Mouse (Mus musculus) 416B (cell line): Measurements from ENCODE around the gene Tbc1d23.

Experiments used
- DNase-seq: peaks from one replicate; pipeline ENCODE4 v3.0.0; 2011; ENCODE audit warnings: low read depth

The Tbc1d23 gene

DNA sequence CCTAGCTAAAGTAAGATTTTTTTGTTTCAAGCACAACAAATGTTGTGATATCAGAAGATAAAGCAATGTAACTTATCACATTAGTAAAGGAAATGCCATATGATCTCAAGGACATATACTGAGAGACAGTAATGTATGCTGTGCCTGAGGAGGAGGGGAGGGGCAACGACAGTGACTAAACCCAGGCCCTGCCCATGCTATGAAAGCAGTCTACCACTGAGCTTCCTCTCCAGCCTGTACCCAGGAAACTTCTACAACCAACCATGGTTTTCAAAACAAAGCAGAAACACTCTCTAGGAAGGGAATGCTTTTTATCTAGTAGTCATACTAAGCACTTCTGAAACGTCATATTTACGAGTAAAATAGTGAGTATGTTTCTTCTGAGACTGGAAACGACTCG is 68.5 kb downstream of the Tbc1d23 start:
- peak; percentile 71 for DNase-seq

DNA sequence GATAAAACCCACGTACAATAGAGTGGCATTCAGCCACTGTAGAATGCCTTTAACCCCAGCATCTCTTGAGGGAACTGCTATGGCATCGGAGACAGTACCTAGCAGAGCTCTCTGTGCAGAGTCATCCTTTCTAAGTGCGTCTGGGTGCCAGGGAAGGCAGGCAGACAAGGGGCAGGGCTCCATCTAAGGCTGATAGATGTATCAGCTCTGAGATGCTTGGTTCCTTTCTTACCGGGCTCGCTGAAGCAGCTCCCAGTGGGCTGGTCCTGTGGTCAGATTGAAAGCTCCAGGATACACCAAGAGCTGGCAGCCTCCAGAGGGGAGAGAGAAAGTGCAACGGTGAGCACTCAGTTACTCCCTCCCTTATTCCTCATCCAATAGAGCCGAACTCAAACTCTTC is 71.5 kb downstream of the Tbc1d23 start:
- DNase-seq: no peak

DNA sequence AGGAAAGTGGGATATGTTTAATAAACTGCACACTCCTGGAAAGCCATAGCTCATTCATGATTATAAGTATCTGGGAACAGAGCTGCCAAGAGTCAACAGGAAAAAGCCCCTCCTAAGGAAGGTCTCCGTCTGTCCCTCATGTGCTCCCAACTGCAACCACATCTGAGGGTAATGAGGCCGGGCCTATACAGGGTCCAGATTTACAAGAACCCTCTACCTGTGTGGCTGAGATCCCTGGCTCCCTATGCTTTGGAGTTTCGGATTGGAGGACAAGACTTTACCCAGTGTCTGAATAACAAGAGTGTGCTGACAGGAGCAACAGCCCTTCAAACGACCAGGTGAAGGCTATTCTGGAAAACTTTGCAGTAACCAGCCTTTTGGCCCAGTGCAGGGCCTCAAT is 73.6 kb downstream of the Tbc1d23 start:
- DNase-seq: no peak

DNA sequence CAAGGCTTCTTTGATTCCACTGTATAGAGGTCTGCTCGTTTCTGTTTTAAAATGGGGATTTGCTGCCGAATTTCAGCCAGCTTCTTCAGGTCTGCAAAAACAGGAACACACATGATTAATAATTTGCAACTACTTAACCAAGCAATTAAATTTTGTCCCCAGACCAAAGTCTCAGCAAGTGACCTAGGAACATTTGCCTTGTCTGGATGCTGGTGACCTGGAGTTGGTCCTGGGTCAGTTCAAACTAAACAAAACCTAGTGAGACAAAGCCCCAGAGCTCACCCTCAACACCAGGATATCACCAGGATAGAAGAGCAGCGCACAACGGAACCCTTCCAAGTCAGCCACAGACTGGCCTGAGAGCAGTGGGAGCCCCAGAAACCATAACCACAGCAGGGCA is 74.2 kb downstream of the Tbc1d23 start:
- no peak for DNase-seq

DNA sequence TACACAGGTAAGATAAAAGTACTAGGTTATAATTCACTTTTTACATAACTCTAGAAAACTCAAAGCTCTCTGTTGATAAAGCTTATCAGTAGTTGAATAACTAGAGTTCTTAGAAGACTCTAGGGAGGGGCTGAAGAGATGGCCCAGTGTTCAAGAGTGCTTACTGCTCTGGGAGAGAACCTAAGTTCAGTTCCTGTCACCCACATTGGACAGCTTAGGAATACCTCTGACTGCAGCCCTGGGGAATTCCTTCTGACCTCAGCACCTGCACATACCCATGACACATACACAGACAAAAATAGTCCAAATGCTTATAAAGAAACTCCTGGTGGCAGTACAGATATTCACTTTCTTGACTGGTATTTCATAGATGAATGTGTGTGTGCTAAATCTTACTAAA is 75.4 kb downstream of the Tbc1d23 start:
- DNase-seq: no peak

DNA sequence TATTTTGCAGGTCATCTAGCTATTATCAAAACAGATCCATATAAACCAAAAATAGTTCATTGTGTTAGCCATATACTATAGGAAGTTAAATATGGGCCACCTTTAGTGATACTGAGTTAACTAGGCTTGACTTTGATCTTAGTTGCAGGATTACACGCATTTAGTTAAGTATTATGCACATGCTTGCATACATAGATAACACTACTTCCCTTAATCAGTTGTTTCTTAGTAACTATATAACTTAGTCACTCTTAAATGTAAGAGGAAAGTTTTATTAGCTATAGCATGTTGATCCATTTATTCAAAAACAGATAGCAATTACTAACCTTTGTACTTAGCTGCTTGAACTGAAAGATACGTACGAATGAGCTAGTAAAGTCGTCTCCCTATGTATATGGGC is 79.9 kb downstream of the Tbc1d23 start:
- DNase-seq: no peak

DNA sequence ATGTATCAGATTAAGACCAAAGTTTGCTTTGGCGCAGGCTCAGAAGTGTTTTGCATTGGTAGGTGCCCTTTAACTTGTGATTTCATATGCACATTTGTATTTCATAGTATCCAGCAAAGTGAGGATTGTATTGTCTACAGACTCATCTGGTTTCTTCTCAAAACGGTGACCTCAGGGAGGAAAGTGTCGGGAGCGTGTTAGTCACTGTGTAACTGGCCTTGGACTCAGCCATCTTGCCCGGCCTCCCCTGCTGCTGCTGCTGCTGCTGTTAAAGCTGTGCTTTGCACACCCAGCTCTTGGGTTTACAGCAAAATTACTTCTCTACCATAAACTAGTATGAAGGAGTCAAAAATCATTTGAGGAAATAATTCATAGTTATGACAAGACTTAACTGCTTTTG is 86.6 kb downstream of the Tbc1d23 start:
- DNase-seq: no peak

DNA sequence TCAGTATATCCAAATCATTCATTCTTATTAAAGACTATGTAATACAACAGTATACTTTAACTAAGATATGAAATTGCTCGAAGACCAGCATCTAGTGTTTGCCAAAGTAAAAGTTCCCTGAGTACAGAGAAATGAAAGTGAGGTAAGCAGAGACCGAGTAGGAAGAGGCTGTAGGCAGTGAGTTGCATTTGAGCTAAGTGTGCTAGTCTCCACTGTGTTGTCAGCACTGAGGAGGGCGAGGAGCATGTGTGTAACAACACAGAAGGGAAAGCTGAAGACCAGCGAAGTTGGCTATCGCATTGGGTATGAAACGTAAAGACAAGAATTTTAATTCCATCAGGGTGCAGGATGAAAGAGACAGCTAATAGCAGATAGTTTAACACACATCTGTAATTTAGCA is 97.7 kb downstream of the Tbc1d23 start:
- no peak for DNase-seq

DNA sequence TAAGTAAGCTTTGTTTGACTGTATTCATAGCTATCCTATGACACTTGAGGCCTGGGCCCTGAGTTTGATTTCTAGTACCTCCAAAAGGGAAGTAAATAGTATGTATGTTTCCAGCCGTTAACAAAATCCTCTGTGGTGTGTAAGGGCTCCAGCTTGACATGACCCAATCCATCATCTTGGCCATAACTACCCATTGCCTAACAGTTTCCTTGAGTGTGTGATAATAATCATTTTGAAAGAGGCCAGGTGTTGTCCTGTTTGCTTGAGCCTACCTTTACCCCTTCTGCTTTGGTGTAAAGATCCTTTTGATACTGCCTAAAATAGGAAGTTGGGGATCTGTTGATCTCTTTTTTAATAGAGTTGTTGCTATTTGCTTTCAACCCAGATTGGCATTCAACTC is 99.0 kb downstream of the Tbc1d23 start:
- peak; percentile 43 for DNase-seq

DNA sequence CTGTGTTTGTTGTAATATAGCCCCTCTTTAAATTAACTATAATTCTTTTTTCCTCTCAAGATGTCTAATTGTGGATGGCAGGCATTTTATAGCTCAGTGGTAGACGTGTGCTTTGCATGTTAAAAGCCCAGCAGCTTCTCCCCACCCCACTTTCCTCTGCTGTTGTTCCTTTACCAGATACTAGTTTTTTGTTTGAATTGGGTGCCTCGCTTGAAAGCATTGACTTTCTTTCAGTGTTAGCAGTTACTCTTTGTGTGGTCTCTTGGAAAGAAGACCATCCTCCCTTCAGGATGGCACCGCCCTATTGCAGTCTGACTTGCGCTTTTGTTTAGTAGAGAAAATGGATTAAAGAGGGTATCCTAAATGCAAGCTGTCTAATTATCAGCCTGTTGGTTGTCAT is 99.8 kb downstream of the Tbc1d23 start:
- no peak for DNase-seq

DNA sequence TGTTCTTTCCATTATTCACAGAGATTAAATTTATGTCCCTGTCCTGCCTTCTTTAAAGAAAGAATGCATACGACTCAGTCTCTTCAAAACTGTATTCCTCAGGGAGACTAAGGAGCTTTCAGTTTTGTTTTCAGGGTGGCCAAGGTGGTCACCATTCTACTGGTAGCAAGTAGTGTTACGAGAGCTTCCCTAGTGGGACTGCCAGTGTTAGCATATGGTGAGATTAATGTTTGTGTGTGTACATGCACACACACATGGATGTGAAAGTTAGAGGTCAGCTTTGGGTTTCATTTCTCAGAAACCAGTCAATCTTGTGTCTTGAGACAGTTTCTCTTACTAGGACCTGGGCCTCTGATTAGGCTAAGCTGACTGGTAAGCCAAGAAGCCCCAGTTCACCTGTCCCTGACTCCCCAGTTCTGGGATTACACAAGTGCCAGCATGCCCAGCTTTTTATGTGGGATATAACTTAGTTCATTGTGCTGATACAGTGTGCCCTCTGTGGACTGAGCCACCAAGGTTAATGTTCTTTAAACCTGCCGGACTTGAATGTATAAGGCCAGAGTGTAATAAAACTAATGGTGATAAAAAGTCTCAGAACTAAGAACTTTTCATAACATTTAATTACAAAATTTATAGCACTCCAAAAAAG is 100.4 kb downstream of the Tbc1d23 start:
- DNase-seq: no peak

DNA sequence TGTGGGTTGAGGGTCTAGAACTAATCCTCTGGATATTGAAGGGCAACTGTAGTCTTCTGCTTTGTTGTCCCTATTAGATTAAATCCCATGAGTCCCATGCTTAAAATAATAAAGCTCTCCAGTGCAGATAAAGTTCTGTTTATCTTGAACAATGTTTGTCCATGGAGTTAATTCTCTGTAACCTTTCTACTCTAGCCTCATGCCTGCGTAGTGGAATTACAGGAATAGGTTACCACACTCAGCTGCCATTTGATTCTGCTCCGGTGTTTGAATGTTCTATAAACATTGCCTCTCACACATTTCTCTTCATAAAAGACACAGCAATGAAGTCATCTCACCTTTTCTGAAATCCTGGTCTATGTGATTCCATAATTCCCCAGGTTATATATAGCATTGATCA is 103.5 kb downstream of the Tbc1d23 start:
- no peak for DNase-seq

DNA sequence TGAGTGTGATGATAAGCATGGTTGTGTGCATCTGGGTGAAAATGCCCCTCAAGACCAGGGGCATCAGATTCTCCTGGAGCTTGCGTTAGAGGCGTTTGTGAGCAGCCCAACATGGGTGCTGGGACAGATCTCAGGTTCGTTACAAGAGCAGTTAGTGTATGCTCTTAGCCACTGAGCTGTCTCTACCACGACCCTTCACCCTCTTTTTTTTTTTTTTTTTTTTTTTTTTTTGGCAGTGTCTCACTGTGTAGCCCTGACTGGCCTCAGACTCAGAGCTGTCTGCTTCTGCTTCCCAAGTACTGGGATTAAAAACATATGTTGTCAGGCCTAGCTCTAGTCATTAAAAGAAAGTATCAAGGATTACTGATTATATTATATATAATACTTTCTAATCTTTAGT is 105.0 kb downstream of the Tbc1d23 start:
- DNase-seq: no peak

DNA sequence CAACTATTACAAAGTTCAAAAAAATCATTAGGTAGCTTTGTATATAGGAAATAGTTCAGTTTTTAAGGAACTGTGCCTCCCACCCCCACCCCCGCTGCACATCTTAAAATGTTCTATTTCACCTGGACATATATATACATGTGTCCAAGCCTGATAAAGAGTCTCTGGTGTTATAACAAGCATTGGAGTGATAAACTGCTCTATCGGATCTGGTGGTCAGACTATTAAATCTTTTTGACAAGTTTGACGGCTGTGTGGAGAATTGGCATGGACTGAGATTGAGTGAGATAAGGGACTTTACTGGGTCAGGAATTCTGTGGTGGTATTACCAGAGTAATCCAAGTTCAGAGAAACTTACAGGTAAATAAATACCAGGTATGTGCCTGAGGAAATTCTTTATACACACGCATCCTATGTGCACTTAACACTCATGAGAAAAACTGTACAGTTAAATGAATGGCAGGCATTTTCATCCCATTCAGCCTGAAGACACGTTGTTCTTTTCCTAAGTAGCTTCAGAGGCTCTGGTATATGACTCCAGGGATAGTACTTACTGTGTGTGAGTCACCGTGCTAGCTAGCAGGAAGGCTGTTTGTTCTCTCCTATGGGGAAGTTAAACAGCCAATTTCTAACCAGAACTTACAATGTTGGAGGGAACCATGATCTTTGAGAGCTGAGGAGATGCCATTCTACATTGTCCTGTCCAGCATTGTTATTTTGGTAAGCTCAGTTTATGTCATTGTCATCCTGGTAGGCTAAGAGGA is 108.4 kb downstream of the Tbc1d23 start:
- peak; percentile 73 for DNase-seq

DNA sequence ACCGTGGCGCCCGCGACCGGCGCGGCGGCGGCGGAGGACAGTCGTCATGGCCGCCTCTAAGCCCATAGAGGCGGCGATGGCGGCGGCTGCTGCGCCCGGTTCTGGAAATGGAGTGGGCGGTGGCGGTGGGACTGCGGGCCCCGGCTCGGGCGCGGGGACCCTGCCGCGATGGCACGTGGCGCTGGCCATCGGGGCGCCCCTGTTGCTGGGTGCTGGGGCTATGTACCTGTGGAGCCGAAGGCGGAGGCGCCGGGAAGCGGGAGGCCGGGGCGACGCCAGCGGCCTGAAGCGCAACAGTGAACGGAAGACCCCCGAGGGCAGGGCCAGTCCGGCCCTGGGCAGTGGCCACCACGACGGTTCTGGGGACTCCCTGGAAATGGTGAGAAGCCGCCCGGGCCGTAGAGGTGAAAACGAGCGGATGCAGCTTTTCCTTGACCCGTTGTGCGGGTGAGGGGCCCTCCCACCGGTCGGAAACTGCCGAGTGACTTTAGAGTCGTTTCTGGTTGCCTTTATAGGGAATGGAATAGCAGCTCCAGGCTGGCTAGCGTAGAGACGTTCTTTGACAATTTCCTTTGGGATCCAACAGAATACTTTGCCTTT is 109.4 kb downstream of the Tbc1d23 start:
- DNase-seq: peak; percentile 43

DNA sequence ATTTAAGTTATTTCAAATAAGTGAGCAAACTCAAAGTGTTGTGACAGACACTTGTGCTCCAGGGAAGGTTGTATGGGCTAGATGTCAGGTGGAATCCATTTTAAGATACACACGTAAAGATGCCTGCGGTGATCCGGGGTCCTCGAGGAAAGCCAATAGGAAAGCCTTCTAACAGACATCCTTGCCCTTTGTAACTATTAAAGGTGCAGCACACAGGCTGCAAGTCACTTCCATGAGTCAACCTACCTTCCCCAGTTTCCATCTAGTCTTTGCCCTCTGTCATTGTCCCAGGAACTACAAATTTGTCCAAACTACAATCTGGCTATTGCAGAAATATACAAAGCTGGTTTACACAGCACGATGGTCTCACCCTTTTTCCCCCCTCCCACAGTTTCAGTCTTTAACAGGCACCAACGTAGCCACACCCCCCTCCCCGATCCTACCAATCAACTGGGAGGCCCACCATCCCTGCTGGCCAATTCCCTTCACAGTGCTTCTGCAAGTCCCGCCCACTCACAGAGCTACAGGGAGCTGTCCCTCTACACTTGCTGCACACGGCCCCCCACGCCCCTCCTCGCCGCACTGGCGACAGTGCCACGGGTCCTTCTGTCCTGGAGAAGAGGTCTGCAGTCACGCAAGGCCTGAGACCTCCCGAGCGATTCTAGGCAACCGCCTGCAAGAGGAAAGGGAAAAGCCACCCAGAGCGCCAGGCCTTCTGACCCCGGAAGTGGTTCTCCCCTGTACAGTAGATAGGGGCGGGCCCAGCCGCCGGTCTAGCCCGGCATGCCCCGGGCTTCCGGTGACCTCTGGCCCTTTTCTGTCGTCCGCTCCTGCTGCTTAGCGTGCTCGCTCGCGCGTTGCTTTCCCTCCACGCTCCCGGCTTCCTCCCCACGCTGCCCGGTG is 110.1 kb downstream of the Tbc1d23 start, which contains the start of gene Tomm70a:
Tomm70a (plus strand) TSS at position 791 of the 903 bp plus-strand sequence.
- peak; percentile 98 for DNase-seq
